Mouse (Mus musculus) induced T-regulatory cell, adult 2 months (primary cell): ENCODE measurements around the gene Wdr82.

Source experiments
- DNase-seq: peaks from one replicate; pipeline ENCODE4 v3.0.0-alpha.2; 2012; ENCODE audit warnings: low read depth

Wdr82 gene

GRCm38 (mm10) chr9:106198962-106199458, 28.3 kb downstream of the Wdr82 start:
- peak; percentile 85 for DNase-seq

GRCm38 (mm10) chr9:106199535-106200272, 29.0 kb downstream of the Wdr82 start, which contains the start of gene Ppm1m:
Gene Ppm1m (minus strand): TSS chr9:106199746.
- DNase-seq = no peak

GRCm38 (mm10) chr9:106201895-106202294, 31.2 kb downstream of the Wdr82 start:
- DNase-seq = peak; percentile 14

GRCm38 (mm10) chr9:106202819-106203636, 32.3 kb downstream of the Wdr82 start, which contains the start of gene Twf2:
Gene Twf2 (plus strand): TSS chr9:106203108.
- DNase-seq = peak; percentile 94

- DNase-seq = peak; percentile 33
Observed at GRCm38 (mm10) chr9:106203990-106204851, 33.5 kb downstream of the Wdr82 start.

GRCm38 (mm10) chr9:106205713-106206290, 35.1 kb downstream of the Wdr82 start:
- no peak for DNase-seq

- DNase-seq = no peak
Observed at GRCm38 (mm10) chr9:106206515-106206914, 35.8 kb downstream of the Wdr82 start.

- DNase-seq = no peak
Observed at GRCm38 (mm10) chr9:106208181-106208580, 37.5 kb downstream of the Wdr82 start.

GRCm38 (mm10) chr9:106209954-106210353, 39.2 kb downstream of the Wdr82 start:
- no peak for DNase-seq

- DNase-seq = peak; percentile 61
Observed at GRCm38 (mm10) chr9:106210853-106211609, 40.3 kb downstream of the Wdr82 start.

GRCm38 (mm10) chr9:106211680-106212593, 41.2 kb downstream of the Wdr82 start:
- peak; percentile 96 for DNase-seq

- DNase-seq = no peak
Observed at GRCm38 (mm10) chr9:106212594-106212981, 41.9 kb downstream of the Wdr82 start.

GRCm38 (mm10) chr9:106215341-106216125, 44.8 kb downstream of the Wdr82 start:
- peak; percentile 68 for DNase-seq

- no peak for DNase-seq
Observed at GRCm38 (mm10) chr9:106216971-106217370, 46.2 kb downstream of the Wdr82 start.

- no peak for DNase-seq
Observed at GRCm38 (mm10) chr9:106220894-106221523, 50.3 kb downstream of the Wdr82 start.

- DNase-seq = no peak
Observed at GRCm38 (mm10) chr9:106222261-106222851, 51.6 kb downstream of the Wdr82 start, which contains the start of gene Tlr9. Gene Tlr9 (plus strand): TSS chr9:106222598.

- DNase-seq = no peak
Observed at GRCm38 (mm10) chr9:106222994-106223393, 52.3 kb downstream of the Wdr82 start.
